Comparison of ENCODE assay signal across 7 mouse cellular contexts in genomic region chr5:31192045-31192938, GRCm38 (mm10). TPM values are rescaled to one million over a fixed set of nuclear protein-coding genes. Genes with fewer than 3 reads are reported as not detected.
A peak's percentile ranks its signal among the peaks of the same experiment; 100 is the strongest.
DNase-seq lines count a peak whose midpoint lies in the region; ATAC-seq lines count a peak whose summit lies in the region.

No protein-coding gene starts in this region.

- peaks cover 9% of the 10 kb centered on the region for H3K4me1 ChIP-seq in embryonic facial prominence, embryonic 14.5 days (ENCODE audit: control insufficient read depth, insufficient read depth, low read length)
- peaks cover 20% of the 10 kb centered on the region for H3K4me1 ChIP-seq in hindbrain, embryonic 14.5 days (replicated peaks; ENCODE audit: control insufficient read depth, insufficient read depth, low read length)

- WGBS in embryonic facial prominence, embryonic 14.5 days = 20% methylated on average over 30 of the region's 42 CpGs
- WGBS in hindbrain, embryonic 14.5 days = 17% methylated on average over 42 of the region's 42 CpGs
- WGBS in macrophage (ENCODE audit: missing documents) = 13% methylated on average over 41 of the region's 42 CpGs

- peaks cover 73% of the 10 kb centered on the region for H3K36me3 ChIP-seq in embryonic facial prominence, embryonic 14.5 days (ENCODE audit: control insufficient read depth, insufficient read depth, low read length)
- H3K36me3 ChIP-seq in hindbrain, embryonic 14.5 days (replicated peaks; ENCODE audit: control insufficient read depth, insufficient read depth) = peaks cover 69% of the 10 kb centered on the region
- H3K36me3 ChIP-seq in macrophage (ENCODE audit: inconsistent target) = peaks cover 46% of the 10 kb centered on the region

- H3K27ac ChIP-seq in embryonic facial prominence, embryonic 14.5 days (replicated peaks; ENCODE audit: low read depth, low read length) = peak overlapping the region; percentile 75
- peak overlapping the region; percentile 76 for H3K27ac ChIP-seq in hindbrain, embryonic 14.5 days
- peak overlapping the region; percentile 90 for H3K27ac ChIP-seq in macrophage

- DNase-seq in ovary, postnatal 14 days (ENCODE audit: low spot score) = peak; percentile 68
- DNase-seq in ovary, adult 18-20 months (ENCODE audit: low spot score) = no peak
- peak; percentile 78 for DNase-seq in embryonic facial prominence, embryonic 14.5 days (ENCODE audit: low spot score)
- no peak for DNase-seq in hindbrain, embryonic 14.5 days (ENCODE audit: low spot score)
- no peak for DNase-seq in cerebellum, adult 11-12 months
- DNase-seq in left cerebral cortex, adult 18-20 months (ENCODE audit: low spot score in 2 of 2) = no peak

- H3K27me3 ChIP-seq in embryonic facial prominence, embryonic 14.5 days (replicated peaks; ENCODE audit: control insufficient read depth, insufficient read depth, low read length) = no peaks in the 10 kb centered on the region
- H3K27me3 ChIP-seq in hindbrain, embryonic 14.5 days (ENCODE audit: control insufficient read depth, insufficient read depth, low read length) = no peaks in the 10 kb centered on the region

- no peaks in the 10 kb centered on the region for H3K9me3 ChIP-seq in embryonic facial prominence, embryonic 14.5 days (ENCODE audit: control insufficient read depth, low read length)
- H3K9me3 ChIP-seq in hindbrain, embryonic 14.5 days (ENCODE audit: control insufficient read depth, low read length) = no peaks in the 10 kb centered on the region

- peak overlapping the region; percentile 87 for H3K9ac ChIP-seq in embryonic facial prominence, embryonic 14.5 days (ENCODE audit: low read depth, low read length)
- peak overlapping the region; percentile 81 for H3K9ac ChIP-seq in hindbrain, embryonic 14.5 days

- ATAC-seq in embryonic facial prominence, embryonic 14.5 days (ENCODE audit: low read depth) = peak; percentile 56
- ATAC-seq in hindbrain, embryonic 14.5 days (ENCODE audit: low FRiP score) = peak; percentile 59; the same call in 1 of the 2 replicates

- H3K4me3 ChIP-seq in embryonic facial prominence, embryonic 14.5 days (ENCODE audit: low read depth, low read length) = peak overlapping the region; percentile 86
- peak overlapping the region; percentile 70 for H3K4me3 ChIP-seq in hindbrain, embryonic 14.5 days (replicated peaks; ENCODE audit: low read length)
- H3K4me3 ChIP-seq in macrophage (ENCODE audit: inconsistent target) = peak overlapping the region; percentile 99

- H3K4me2 ChIP-seq in embryonic facial prominence, embryonic 14.5 days (ENCODE audit: low read depth, low read length) = peak overlapping the region; percentile 75
- peak overlapping the region; percentile 78 for H3K4me2 ChIP-seq in hindbrain, embryonic 14.5 days (replicated peaks)

- peaks cover 43% of the 10 kb centered on the region for H3K79me2 ChIP-seq in macrophage (ENCODE audit: inconsistent target)

RNA-seq across cellular contexts. Expression of gene Snx17, which starts 0.7 kb away (rescaled TPM):
- 124 and 141 TPM in 2 replicates for polyA plus RNA-seq in embryonic facial prominence, embryonic 14.5 days (2014; fragmentation: Nextera tagmentation; extraction: Ambion mirVana)
- 107 and 108 TPM in 2 replicates for polyA plus RNA-seq in hindbrain, embryonic 14.5 days (2014; fragmentation: Nextera tagmentation; extraction: Ambion mirVana)
- 100 to 1,000 TPM in 4 of 26 experiments, 10 to 100 TPM in 22; 24.4 to 141 (median 73.8) TPM for total RNA-seq in macrophage (2018; cell fraction: chromatin; rRNA removed)
- total RNA-seq in macrophage (2018; cell fraction: cytosol; rRNA removed) = 10 to 100 TPM; 44.3 to 70.4 (median 56.5) TPM
- 10 to 100 TPM; 30.0 to 71.3 (median 41.8) TPM for total RNA-seq in macrophage (2018; cell fraction: nucleus; rRNA removed)
- polyA plus RNA-seq in macrophage (2018) = 30.9 to 73.2 TPM (median 66.8 TPM) in 3 replicates
- total RNA-seq in left cerebral cortex, adult 18-20 months (2021) = 10 to 100 TPM; 77.5 to 80.3 TPM

RNA-seq across cellular contexts. Expression of gene Eif2b4, which starts 0.9 kb away (rescaled TPM):
- polyA plus RNA-seq in embryonic facial prominence, embryonic 14.5 days (2014; fragmentation: Nextera tagmentation; extraction: Ambion mirVana) = 55.5 and 58.0 TPM in 2 replicates
- polyA plus RNA-seq in hindbrain, embryonic 14.5 days (2014; fragmentation: Nextera tagmentation; extraction: Ambion mirVana) = 77.3 and 78.6 TPM in 2 replicates
- 10 to 100 TPM in 16 of 26 experiments, 1 to 10 TPM in 10; 1.5 to 35.5 (median 11.9) TPM for total RNA-seq in macrophage (2018; cell fraction: chromatin; rRNA removed)
- 10 to 100 TPM in 24 of 26 experiments, 1 to 10 TPM in 2; 6.8 to 19.7 (median 13.9) TPM for total RNA-seq in macrophage (2018; cell fraction: cytosol; rRNA removed)
- total RNA-seq in macrophage (2018; cell fraction: nucleus; rRNA removed) = 10 to 100 TPM in 16 of 26 experiments, 1 to 10 TPM in 10; 5.3 to 27.3 (median 11.7) TPM
- polyA plus RNA-seq in macrophage (2018) = 15.7 to 26.2 TPM (median 16.2 TPM) in 3 replicates
- 10 to 100 TPM; 35.4 to 40.1 TPM for total RNA-seq in left cerebral cortex, adult 18-20 months (2021)

RNA-seq across cellular contexts. Expression of gene Zfp513, which starts 9.8 kb away (rescaled TPM):
- polyA plus RNA-seq in embryonic facial prominence, embryonic 14.5 days (2014; fragmentation: Nextera tagmentation; extraction: Ambion mirVana) = 5.4 and 5.8 TPM in 2 replicates
- polyA plus RNA-seq in hindbrain, embryonic 14.5 days (2014; fragmentation: Nextera tagmentation; extraction: Ambion mirVana) = 7.0 and 9.4 TPM in 2 replicates
- 100 to 1,000 TPM in 14 of 26 experiments, 10 to 100 TPM in 12; 34.5 to 176 (median 108) TPM for total RNA-seq in macrophage (2018; cell fraction: chromatin; rRNA removed)
- 10 to 100 TPM; 21.7 to 46.3 (median 33.1) TPM for total RNA-seq in macrophage (2018; cell fraction: cytosol; rRNA removed)
- total RNA-seq in macrophage (2018; cell fraction: nucleus; rRNA removed) = 100 to 1,000 TPM in 8 of 26 experiments, 10 to 100 TPM in 18; 54.2 to 160 (median 82.4) TPM
- 20.3 to 33.4 TPM (median 25.0 TPM) in 3 replicates for polyA plus RNA-seq in macrophage (2018)
- total RNA-seq in left cerebral cortex, adult 18-20 months (2021) = 10 to 100 TPM; 24.2 to 28.7 TPM

RNA-seq across cellular contexts. Expression of gene Gtf3c2, which starts 12.3 kb away (rescaled TPM):
- polyA plus RNA-seq in embryonic facial prominence, embryonic 14.5 days (2014; fragmentation: Nextera tagmentation; extraction: Ambion mirVana) = 47.5 and 59.9 TPM in 2 replicates
- polyA plus RNA-seq in hindbrain, embryonic 14.5 days (2014; fragmentation: Nextera tagmentation; extraction: Ambion mirVana) = 49.7 and 53.0 TPM in 2 replicates
- total RNA-seq in macrophage (2018; cell fraction: chromatin; rRNA removed) = 100 to 1,000 TPM in 20 of 26 experiments, 10 to 100 TPM in 6; 80.5 to 217 (median 171) TPM
- total RNA-seq in macrophage (2018; cell fraction: cytosol; rRNA removed) = 10 to 100 TPM; 20.7 to 37.1 (median 26.6) TPM
- 100 to 1,000 TPM in 5 of 26 experiments, 10 to 100 TPM in 21; 42.8 to 125 (median 76.1) TPM for total RNA-seq in macrophage (2018; cell fraction: nucleus; rRNA removed)
- 25.3 to 29.9 TPM (median 29.5 TPM) in 3 replicates for polyA plus RNA-seq in macrophage (2018)
- total RNA-seq in left cerebral cortex, adult 18-20 months (2021) = 10 to 100 TPM; 50.5 to 53.6 TPM

RNA-seq across cellular contexts. Expression of gene Gm29609, which starts 12.6 kb away (rescaled TPM):
- 0.54 and 0.68 TPM in 2 replicates for polyA plus RNA-seq in embryonic facial prominence, embryonic 14.5 days (2014; fragmentation: Nextera tagmentation; extraction: Ambion mirVana)
- polyA plus RNA-seq in hindbrain, embryonic 14.5 days (2014; fragmentation: Nextera tagmentation; extraction: Ambion mirVana) = 0.74 and 1.7 TPM in 2 replicates
- total RNA-seq in macrophage (2018; cell fraction: chromatin; rRNA removed) = 10 to 100 TPM in 3 of 26 experiments, 1 to 10 TPM in 23; 1.2 to 13.2 (median 4.6) TPM
- 1 to 10 TPM in 4 of 26 experiments, under 1 TPM in 19, not detected in 3; 0.05 to 1.7 (median 0.48) TPM for total RNA-seq in macrophage (2018; cell fraction: cytosol; rRNA removed)
- total RNA-seq in macrophage (2018; cell fraction: nucleus; rRNA removed) = 1 to 10 TPM in 25 of 26 experiments, under 1 TPM in 1; 0.51 to 9.5 (median 3.1) TPM
- 0.42 to 0.53 TPM in 2 of 3 replicates, not detected in the other for polyA plus RNA-seq in macrophage (2018)
- 1 to 10 TPM; 3.0 to 4.4 TPM for total RNA-seq in left cerebral cortex, adult 18-20 months (2021)

Comparison
In these comparisons a context has a peak if more than half of its experiments do, and no peak if none do; other contexts are left out.
1. DNase-seq: peak in ovary, postnatal 14 days (single experiment) and embryonic facial prominence, embryonic 14.5 days (single experiment); none in ovary, adult 18-20 months (single experiment), hindbrain, embryonic 14.5 days (single experiment), cerebellum, adult 11-12 months (single experiment) and left cerebral cortex, adult 18-20 months (0 of 2).
2. Peak in every context shown above with its lines, with median percentiles within 50 percentile points of each other: H3K27ac ChIP-seq and H3K4me3 ChIP-seq.